In the genomic region with DNA sequence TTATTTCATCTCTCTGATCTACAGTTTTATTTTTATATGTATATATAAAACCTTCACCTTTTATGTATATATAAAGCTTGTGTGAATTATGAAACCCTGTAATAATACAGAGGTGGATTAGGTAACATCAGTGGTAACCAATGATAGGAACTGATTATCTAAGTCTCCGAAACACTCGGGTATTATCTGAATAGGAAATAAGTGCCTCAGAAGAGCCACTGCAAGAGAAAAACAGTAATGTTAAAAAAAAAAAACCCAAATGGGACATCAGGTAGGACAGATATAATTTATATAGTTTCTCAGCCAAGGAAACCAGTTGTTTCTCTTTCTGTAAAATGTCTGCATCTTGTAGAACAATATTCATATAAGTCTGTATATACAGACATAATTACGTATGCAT, we compare ENCODE assay signal across 27 mouse cellular contexts.
"Had no signal": no experiment of that assay in that cellular context is flagged by ENCODE, and none has a peak within 500 bp of the region (broad histone marks: within the 10 kb centered on the region; RNA-seq: fewer than 3 reads in every experiment).

No protein-coding gene starts in this region.

- DNase-seq: left cerebral cortex, postnatal 4 days; liver; liver, embryonic 13.5 days; liver, postnatal 0 days; lung, adult 18-20 months; lung, adult 2 months; lung, embryonic 14.5 days; lung, postnatal 10 days; lung, postnatal 14 days; lung, postnatal 36 days; midbrain, embryonic 14.5 days had no signal

- H3K9me3 ChIP-seq: limb, embryonic 10.5 days; limb, embryonic 12.5 days; limb, embryonic 13.5 days; limb, embryonic 15.5 days; liver, embryonic 12.5 days; liver, embryonic 13.5 days; liver, embryonic 15.5 days; lung, embryonic 15.5 days; megakaryocyte, embryonic 14.5 days; midbrain, embryonic 10.5 days; midbrain, embryonic 12.5 days; midbrain, embryonic 13.5 days; midbrain, embryonic 15.5 days; neural tube, embryonic 12.5 days had no signal

- H3K9ac ChIP-seq: limb, embryonic 12.5 days; limb, embryonic 13.5 days; limb, embryonic 15.5 days; liver, embryonic 12.5 days; liver, embryonic 13.5 days; liver, embryonic 14.5 days; liver, embryonic 15.5 days; liver, postnatal 0 days; lung, embryonic 14.5 days; lung, embryonic 15.5 days; midbrain, embryonic 12.5 days; midbrain, embryonic 13.5 days; midbrain, embryonic 15.5 days; neural tube, embryonic 12.5 days had no signal

- H3K27me3 ChIP-seq: limb, embryonic 12.5 days; limb, embryonic 13.5 days; limb, embryonic 15.5 days; liver, embryonic 12.5 days; liver, embryonic 13.5 days; liver, embryonic 15.5 days; lung, embryonic 15.5 days; megakaryocyte, embryonic 14.5 days; midbrain, embryonic 12.5 days; midbrain, embryonic 13.5 days; midbrain, embryonic 15.5 days; neural tube, embryonic 12.5 days had no signal

- H3K27ac ChIP-seq: limb, embryonic 10.5 days; limb, embryonic 12.5 days; limb, embryonic 13.5 days; limb, embryonic 15.5 days; liver, embryonic 12.5 days; liver, embryonic 13.5 days; liver, embryonic 14.5 days; liver, embryonic 15.5 days; lung, embryonic 15.5 days; macrophage; midbrain, embryonic 10.5 days; midbrain, embryonic 12.5 days; midbrain, embryonic 13.5 days; midbrain, embryonic 15.5 days; neural tube, embryonic 12.5 days had no signal

- H3K4me1 ChIP-seq: limb, embryonic 13.5 days; limb, embryonic 15.5 days; liver, embryonic 12.5 days; liver, embryonic 13.5 days; liver, embryonic 15.5 days; lung, embryonic 15.5 days; megakaryocyte, embryonic 14.5 days; midbrain, embryonic 10.5 days; midbrain, embryonic 12.5 days; midbrain, embryonic 13.5 days; midbrain, embryonic 15.5 days; neural tube, embryonic 12.5 days had no signal

- H3K4me3 ChIP-seq: limb, embryonic 10.5 days; limb, embryonic 12.5 days; limb, embryonic 13.5 days; limb, embryonic 15.5 days; liver, embryonic 12.5 days; liver, embryonic 13.5 days; liver, embryonic 15.5 days; lung, embryonic 15.5 days; megakaryocyte, embryonic 14.5 days; midbrain, embryonic 10.5 days; midbrain, embryonic 12.5 days; midbrain, embryonic 13.5 days; midbrain, embryonic 15.5 days; myocyte; neural tube, embryonic 12.5 days had no signal

- H3K36me3 ChIP-seq: limb, embryonic 10.5 days; limb, embryonic 12.5 days; limb, embryonic 13.5 days; limb, embryonic 15.5 days; liver, embryonic 12.5 days; liver, embryonic 13.5 days; liver, embryonic 15.5 days; lung, embryonic 15.5 days; midbrain, embryonic 10.5 days; midbrain, embryonic 12.5 days; midbrain, embryonic 13.5 days; midbrain, embryonic 15.5 days; neural tube, embryonic 12.5 days had no signal
